Mouse (Mus musculus): Measurements from ENCODE around the gene Sorcs2. TPM values are rescaled to one million over a fixed set of nuclear protein-coding genes. Genes with fewer than 3 reads are reported as not detected.

The Sorcs2 gene
- total and polyA plus RNA-seq, 3 experiments = 0.42 to 1.6 (median 0.46) TPM

- no peaks in the 10 kb centered on the region for H3K36me3 ChIP-seq (replicated peaks in 1 of 2; ENCODE audit: control insufficient read depth in 1 of 2, insufficient read depth in 1 of 2, low read length in 1 of 2)
- H3K4me3 ChIP-seq (replicated peaks in 1 of 3; ENCODE audit: low read depth in 2 of 3, low read length in 2 of 3, poor library complexity in 1 of 3) = no peak overlapping the region
- peaks cover 90% of the 10 kb centered on the region for H3K27me3 ChIP-seq (replicated peaks)
- no peak overlapping the region for H3K9ac ChIP-seq (ENCODE audit: insufficient read depth, low read depth)
- in situ Hi-C loops (cut with MboI; ENCODE audit: low pct_ligation_motif_present, low pct_unique_long_range_greater_than_20kb, low sequenced_read_pairs) = no loop called here
- TF ChIP-seq ZNF384 (IDR thresholded peaks at IDR 0.05; ENCODE audit: low read depth, low read length) (no peak), MAZ (IDR thresholded peaks at IDR 0.05; ENCODE audit: low read depth, low read length) (no peak), POLR2A (IDR thresholded peaks at IDR 0.05; ENCODE audit: low read depth, low read length) (no peak), E2F4 (IDR thresholded peaks at IDR 0.05; ENCODE audit: insufficient replicate concordance, low read depth, low read length) (no peak), RCOR1 (conservative IDR thresholded peaks at IDR 0.05; ENCODE audit: low read depth, low read length) (no peak), CTCF (conservative IDR thresholded peaks at IDR 0.05 in 1 of 2, IDR thresholded peaks at IDR 0.05 in 1 of 2; ENCODE audit: low read depth in 2 of 2, low read length in 2 of 2) (no peak), MAX (IDR thresholded peaks at IDR 0.05; ENCODE audit: low read length) (no peak), SIN3A (IDR thresholded peaks at IDR 0.05; ENCODE audit: low read length) (no peak), POLR2AphosphoS2 (IDR thresholded peaks at IDR 0.05; ENCODE audit: low read depth, low read length) (no peak), GABPA (IDR thresholded peaks at IDR 0.05; ENCODE audit: insufficient replicate concordance, low read depth, low read length) (no peak), IRF4 (IDR thresholded peaks at IDR 0.05; ENCODE audit: low read depth, low read length) (no peak), ZC3H11A (IDR thresholded peaks at IDR 0.05; ENCODE audit: low read depth, low read length) (no peak), USF1 (IDR thresholded peaks at IDR 0.05; ENCODE audit: low read depth, low read length) (no peak), KAT2A (IDR thresholded peaks at IDR 0.05; ENCODE audit: insufficient replicate concordance, low read length) (no peak), ELF1 (IDR thresholded peaks at IDR 0.05; ENCODE audit: low read depth, low read length) (no peak), NRF1 (IDR thresholded peaks at IDR 0.05; ENCODE audit: low read depth, low read length) (no peak)
- H3K4me2 ChIP-seq (ENCODE audit: insufficient read depth, low read depth, poor library complexity, severe bottlenecking) = no peak overlapping the region
- dilution Hi-C loops (cut with MboI; ENCODE audit: extremely low pct_ligation_motif_present, extremely low pct_unique_long_range_greater_than_20kb, low sequenced_read_pairs) = no loop called here
- H3K4me1 ChIP-seq (ENCODE audit: control insufficient read depth in 1 of 2, insufficient read depth in 2 of 2) = peaks cover 0 to 5% of the 10 kb centered on the region in 2 experiments; a peak in 1 of 4 replicates
- no peak for DNase-seq (ENCODE audit: extremely low read depth)
- H3K27ac ChIP-seq (ENCODE audit: insufficient read depth, low read depth) = no peak overlapping the region
- H3K79me2 ChIP-seq (replicated peaks; ENCODE audit: control insufficient read depth, extremely low read depth, insufficient read depth, poor library complexity, severe bottlenecking) = no peaks in the 10 kb centered on the region
- H3K9me3 ChIP-seq (replicated peaks; ENCODE audit: low read length) = no peaks in the 10 kb centered on the region
Measured at GRCm38 (mm10) chr5:36429551-36429950, 31.6 kb upstream of the Sorcs2 start.

- dilution Hi-C loops (cut with MboI; ENCODE audit: extremely low pct_ligation_motif_present, extremely low pct_unique_long_range_greater_than_20kb, low sequenced_read_pairs) = no loop called here
- Histone ChIP-seq H3K4me2 (ENCODE audit: insufficient read depth, low read depth, poor library complexity, severe bottlenecking) (no peak overlapping the region), H3K9ac (ENCODE audit: insufficient read depth, low read depth) (no peak overlapping the region), H3K4me3 (replicated peaks in 1 of 3; ENCODE audit: low read depth in 2 of 3, low read length in 2 of 3, poor library complexity in 1 of 3) (no peak overlapping the region), H3K4me1 (ENCODE audit: control insufficient read depth in 1 of 2, insufficient read depth in 2 of 2) (no peaks in the 10 kb centered on the region), H3K27ac (ENCODE audit: insufficient read depth, low read depth) (no peak overlapping the region), H3K36me3 (replicated peaks in 1 of 2; ENCODE audit: control insufficient read depth in 1 of 2, insufficient read depth in 1 of 2, low read length in 1 of 2) (no peaks in the 10 kb centered on the region), H3K9me3 (replicated peaks; ENCODE audit: low read length) (no peaks in the 10 kb centered on the region), H3K79me2 (replicated peaks; ENCODE audit: control insufficient read depth, extremely low read depth, insufficient read depth, poor library complexity, severe bottlenecking) (no peaks in the 10 kb centered on the region), H3K27me3 (replicated peaks) (peaks cover 86% of the 10 kb centered on the region)
- in situ Hi-C loops (cut with MboI; ENCODE audit: low pct_ligation_motif_present, low pct_unique_long_range_greater_than_20kb, low sequenced_read_pairs) = no loop called here
- no peak for DNase-seq (ENCODE audit: extremely low read depth)
- TF ChIP-seq ETS1 (conservative IDR thresholded peaks at IDR 0.05; ENCODE audit: low read depth, low read length) = no peak
- no peak for TF ChIP-seq USF1 (IDR thresholded peaks at IDR 0.05; ENCODE audit: low read depth, low read length)
- no peak for TF ChIP-seq MYC (IDR thresholded peaks at IDR 0.05; ENCODE audit: low read depth, low read length)
- TF ChIP-seq MEF2A (IDR thresholded peaks at IDR 0.05; ENCODE audit: borderline replicate concordance, low read depth, low read length) = no peak
- TF ChIP-seq RAD21 (IDR thresholded peaks at IDR 0.05; ENCODE audit: low read depth, low read length) = no peak
- no peak for TF ChIP-seq ELF1 (IDR thresholded peaks at IDR 0.05; ENCODE audit: low read depth, low read length)
- no peak for TF ChIP-seq BHLHE40 (IDR thresholded peaks at IDR 0.05; ENCODE audit: low read depth, low read length)
- TF ChIP-seq CHD1 (IDR thresholded peaks at IDR 0.05; ENCODE audit: low read depth, low read length) = no peak
Measured at GRCm38 (mm10) chr5:36427831-36428230, 29.9 kb upstream of the Sorcs2 start.

Data from CH12.LX (cell line).